23 mouse cellular contexts compared by ENCODE assay signal in genomic region chr1:92338589-92338988, GRCm38 (mm10).
DNase-seq lines count a peak whose midpoint lies in the region; ATAC-seq and TF ChIP-seq lines count a peak whose summit lies in the region.
"Had no signal": no experiment of that assay in that cellular context is flagged by ENCODE, and none has a peak within 500 bp of the region (broad histone marks: within the 10 kb centered on the region; RNA-seq: fewer than 3 reads in every experiment).

No protein-coding gene starts in this region.

- H3K27ac ChIP-seq in heart, embryonic 15.5 days: peak overlapping the region; percentile 78; the same call in 1 of the 2 replicates
- H3K27ac ChIP-seq in limb, embryonic 10.5 days: peak overlapping the region; percentile 23; the same call in 1 of the 2 replicates
- H3K27ac ChIP-seq: embryonic facial prominence, embryonic 12.5 days; forebrain, embryonic 12.5 days; forebrain, embryonic 15.5 days; hindbrain, embryonic 10.5 days; hindbrain, embryonic 13.5 days; intestine, embryonic 15.5 days had no signal

- H3K4me1 ChIP-seq in heart, embryonic 15.5 days (replicated peaks): peaks cover 19% of the 10 kb centered on the region
- H3K4me1 ChIP-seq in limb, embryonic 10.5 days: 0 out of 2 replicates have a peak, but pooled peaks cover 9% of the 10 kb centered on the region
- no peaks in the 10 kb centered on the region for H3K4me1 ChIP-seq in lung, adult 2 months (ENCODE audit: control insufficient read depth, insufficient read depth, low read length)
- H3K4me1 ChIP-seq: embryonic facial prominence, embryonic 12.5 days; forebrain, embryonic 12.5 days; forebrain, embryonic 15.5 days; hindbrain, embryonic 10.5 days; hindbrain, embryonic 13.5 days; intestine, embryonic 15.5 days had no signal

- no peak overlapping the region for H3K4me2 ChIP-seq in heart, embryonic 15.5 days
- H3K4me2 ChIP-seq: embryonic facial prominence, embryonic 12.5 days; forebrain, embryonic 12.5 days; forebrain, embryonic 15.5 days; heart, embryonic 12.5 days; hindbrain, embryonic 13.5 days; intestine, embryonic 15.5 days had no signal

- no peak for DNase-seq in heart, adult 18-20 months
- DNase-seq in 416B (ENCODE audit: low read depth): peak; percentile 8
- DNase-seq in limb, embryonic 10.5 days (ENCODE audit: low spot score): no peak
- no peak for DNase-seq in lung, adult 2 months
- DNase-seq: adrenal gland, adult 8-10 months; adrenal gland, postnatal 25 days; cerebellum, adult 11-12 months; cerebellum, adult 8-10 months; cerebellum, postnatal 10 days; gastrocnemius, postnatal 10 days; kidney, adult 11 months had no signal

- H3K4me3 ChIP-seq in heart, embryonic 15.5 days: no peak overlapping the region
- H3K4me3 ChIP-seq in limb, embryonic 10.5 days: no peak overlapping the region
- no peak overlapping the region for H3K4me3 ChIP-seq in lung, adult 2 months (replicated peaks; ENCODE audit: extremely low read depth, low read depth, low read length)
- H3K4me3 ChIP-seq: embryonic facial prominence, embryonic 12.5 days; erythroblast, embryonic 14.5 days; forebrain, embryonic 12.5 days; forebrain, embryonic 15.5 days; heart, embryonic 12.5 days; hindbrain, embryonic 10.5 days; hindbrain, embryonic 13.5 days; intestine, embryonic 15.5 days had no signal

- no peak overlapping the region for H3K9ac ChIP-seq in heart, embryonic 15.5 days
- H3K9ac ChIP-seq: embryonic facial prominence, embryonic 12.5 days; forebrain, embryonic 12.5 days; forebrain, embryonic 15.5 days; heart, embryonic 12.5 days; hindbrain, embryonic 13.5 days; intestine, embryonic 15.5 days had no signal

- no peaks in the 10 kb centered on the region for H3K27me3 ChIP-seq in heart, embryonic 15.5 days
- H3K27me3 ChIP-seq in limb, embryonic 10.5 days (ENCODE audit: low read depth, poor library complexity, severe bottlenecking): no peaks in the 10 kb centered on the region
- H3K27me3 ChIP-seq: embryonic facial prominence, embryonic 12.5 days; forebrain, embryonic 15.5 days; heart, embryonic 12.5 days; hindbrain, embryonic 13.5 days had no signal

- no peak for TF ChIP-seq CTCF in lung, adult 2 months (IDR thresholded peaks at IDR 0.05; ENCODE audit: insufficient read depth, low read length)

- ATAC-seq in heart, embryonic 15.5 days (replicated peaks; ENCODE audit: insufficient number of reproducible peaks, insufficient read depth, low FRiP score, low read depth): no peak
- ATAC-seq in CD4-positive, CD25-positive, alpha-beta regulatory T cell, adult 4 months: no peak
- ATAC-seq: activated CD4-positive, CD25-positive, alpha-beta regulatory T cell, adult 4 months; forebrain, embryonic 15.5 days; hindbrain, embryonic 16.5 days; intestine, embryonic 15.5 days had no signal

- H3K9me3 ChIP-seq in heart, embryonic 15.5 days (replicated peaks): no peaks in the 10 kb centered on the region
- H3K9me3 ChIP-seq in limb, embryonic 10.5 days (replicated peaks): no peaks in the 10 kb centered on the region
- H3K9me3 ChIP-seq: embryonic facial prominence, embryonic 12.5 days; forebrain, embryonic 12.5 days; forebrain, embryonic 15.5 days; heart, embryonic 12.5 days; hindbrain, embryonic 13.5 days; intestine, embryonic 15.5 days had no signal

- H3K36me3 ChIP-seq in heart, embryonic 15.5 days: no peaks in the 10 kb centered on the region
- H3K36me3 ChIP-seq in limb, embryonic 10.5 days: no peaks in the 10 kb centered on the region
- H3K36me3 ChIP-seq: embryonic facial prominence, embryonic 12.5 days; forebrain, embryonic 12.5 days; forebrain, embryonic 15.5 days; heart, embryonic 12.5 days; hindbrain, embryonic 10.5 days; hindbrain, embryonic 13.5 days; intestine, embryonic 15.5 days had no signal

- TF ChIP-seq POLR2A in lung, adult 2 months (IDR thresholded peaks at IDR 0.05; ENCODE audit: borderline replicate concordance, extremely low read depth, low read depth, low read length): no peak

- 70% methylated on average over 1 of the region's 1 CpGs for WGBS in heart, embryonic 15.5 days
- 79% methylated on average over 1 of the region's 1 CpGs for WGBS in limb, embryonic 10.5 days
- 56% methylated on average over 1 of the region's 1 CpGs for WGBS in lung, adult 2 months
